Mouse (Mus musculus) thymus, postnatal 10 days (tissue): ENCODE data around the gene Sox6.

Experiments used
- DNase-seq, 2 experiments: peaks; one replicate each; pipeline ENCODE4 v3.0.0; 2021; ENCODE audit warnings: low spot score in 2 of 2

Gene Sox6

GRCm38 (mm10) chr7:115751083-115751482, 287.5 kb downstream of the Sox6 start:
- no peak for DNase-seq

DNA sequence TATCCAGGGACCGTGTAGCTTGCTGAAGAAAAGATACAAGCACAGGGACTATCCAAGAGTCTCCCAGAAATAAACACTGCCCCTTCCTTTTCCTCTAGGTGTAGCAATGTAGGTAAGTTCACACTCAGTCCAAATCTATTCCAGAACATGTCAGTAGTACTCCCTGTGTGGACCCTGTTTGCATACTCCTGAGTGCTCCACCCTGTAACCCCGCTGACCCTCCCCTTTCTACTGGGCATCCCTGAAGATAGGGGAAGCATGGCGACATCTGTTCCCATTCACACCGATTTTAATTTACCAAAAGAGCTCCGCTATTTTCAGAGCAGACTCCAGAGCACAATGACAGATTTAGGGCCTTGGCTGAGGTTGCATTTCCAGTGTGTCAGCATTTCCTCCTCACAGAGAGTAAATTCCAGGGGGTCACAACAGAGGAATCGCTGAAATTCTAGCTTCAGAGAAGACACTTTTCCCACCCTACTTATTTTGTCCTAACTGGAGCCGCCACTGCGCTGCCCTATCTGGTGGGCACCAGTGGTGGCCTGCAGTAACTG, 288.2 kb downstream of the Sox6 start:
- no peak for DNase-seq

- no peak for DNase-seq
Measured at GRCm38 (mm10) chr7:115747541-115747940, 291.1 kb downstream of the Sox6 start.

DNA sequence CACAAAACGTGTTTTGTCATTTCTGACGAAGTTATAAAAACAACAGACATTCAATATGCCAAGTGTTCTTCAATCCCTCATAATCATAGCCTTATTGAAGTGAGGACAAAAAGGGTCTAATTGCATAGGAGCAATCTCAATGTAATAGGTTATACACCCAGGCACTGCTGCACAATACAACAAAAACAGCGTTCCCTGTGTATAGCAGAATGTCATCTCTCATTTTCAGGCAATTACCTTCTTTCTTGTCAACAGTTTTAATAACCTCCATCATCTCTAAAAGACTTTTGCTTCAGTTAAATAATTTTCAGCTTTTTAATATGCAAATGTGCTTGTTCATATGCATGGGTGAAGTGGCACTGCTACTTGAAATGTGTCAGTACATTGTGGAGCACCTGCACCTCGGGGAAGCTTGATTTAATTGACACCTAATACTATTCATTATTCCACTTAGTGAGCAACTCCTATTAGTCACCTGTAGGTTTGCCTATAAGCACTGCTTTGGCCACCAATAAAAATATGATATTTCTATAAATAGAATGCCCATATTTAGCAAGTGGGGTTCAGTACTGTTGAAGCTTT, 292.8 kb downstream of the Sox6 start:
- DNase-seq = no peak

- DNase-seq = peak; percentile 6 to 23
Measured at GRCm38 (mm10) chr7:115734137-115734536, 304.5 kb downstream of the Sox6 start.

DNA sequence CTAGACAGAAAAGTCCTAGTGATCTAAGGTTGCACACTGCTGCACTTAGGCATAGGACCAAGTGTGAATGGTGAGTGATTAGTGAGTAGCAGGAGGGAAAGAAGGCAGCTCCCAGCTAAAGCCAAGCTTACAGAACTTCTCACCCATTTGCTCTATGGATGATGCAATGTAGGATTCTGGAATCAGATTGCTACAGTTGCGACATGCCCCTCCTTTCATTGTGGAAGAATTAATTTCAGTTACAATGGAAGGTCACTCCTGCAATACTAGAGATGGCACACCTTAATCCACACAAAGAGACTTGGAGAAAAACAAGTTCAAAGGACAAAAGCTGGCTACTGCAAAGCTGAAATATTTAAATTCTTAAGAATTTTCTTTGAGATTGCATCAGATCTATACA, 305.8 kb downstream of the Sox6 start:
- no peak for DNase-seq

DNA sequence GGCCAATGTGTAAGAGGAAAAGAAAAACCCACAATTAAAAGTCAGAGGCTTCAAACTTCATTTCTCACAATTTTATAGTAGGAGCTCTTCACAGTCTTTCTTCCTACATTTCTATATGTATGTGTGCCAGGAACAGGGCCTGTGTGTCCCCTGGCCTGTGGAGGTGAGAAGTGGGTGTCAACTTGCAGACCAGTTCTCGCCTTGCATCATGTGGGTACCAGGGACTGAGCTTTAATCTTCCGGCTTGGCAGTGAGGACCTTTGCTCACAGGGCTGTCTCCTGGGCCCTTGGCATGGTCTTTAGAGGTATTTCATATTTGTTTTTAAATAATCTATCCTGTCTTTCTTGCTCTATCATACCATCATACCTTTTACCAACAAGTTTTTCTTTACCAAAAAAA, 311.8 kb downstream of the Sox6 start:
- DNase-seq = no peak

DNA sequence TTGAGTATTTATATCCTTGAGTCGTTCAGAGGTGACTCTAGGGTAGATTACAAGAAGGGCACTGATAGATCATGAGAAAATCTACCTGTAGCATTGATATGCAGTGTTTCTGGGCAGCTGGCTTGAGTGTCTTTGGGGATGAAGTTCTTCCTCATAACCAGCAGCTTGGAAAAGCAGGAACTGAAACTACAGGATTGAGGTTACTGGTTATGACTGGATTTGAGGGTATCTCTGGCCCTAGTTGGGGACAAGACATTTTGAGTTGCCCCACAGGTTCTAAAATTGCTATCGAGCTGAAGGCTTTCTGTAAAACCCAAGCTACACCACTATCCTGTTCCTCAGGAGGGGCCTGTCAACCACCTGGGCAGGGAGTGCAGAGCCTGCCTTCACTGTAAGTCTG, 314.2 kb downstream of the Sox6 start:
- DNase-seq = no peak

DNA sequence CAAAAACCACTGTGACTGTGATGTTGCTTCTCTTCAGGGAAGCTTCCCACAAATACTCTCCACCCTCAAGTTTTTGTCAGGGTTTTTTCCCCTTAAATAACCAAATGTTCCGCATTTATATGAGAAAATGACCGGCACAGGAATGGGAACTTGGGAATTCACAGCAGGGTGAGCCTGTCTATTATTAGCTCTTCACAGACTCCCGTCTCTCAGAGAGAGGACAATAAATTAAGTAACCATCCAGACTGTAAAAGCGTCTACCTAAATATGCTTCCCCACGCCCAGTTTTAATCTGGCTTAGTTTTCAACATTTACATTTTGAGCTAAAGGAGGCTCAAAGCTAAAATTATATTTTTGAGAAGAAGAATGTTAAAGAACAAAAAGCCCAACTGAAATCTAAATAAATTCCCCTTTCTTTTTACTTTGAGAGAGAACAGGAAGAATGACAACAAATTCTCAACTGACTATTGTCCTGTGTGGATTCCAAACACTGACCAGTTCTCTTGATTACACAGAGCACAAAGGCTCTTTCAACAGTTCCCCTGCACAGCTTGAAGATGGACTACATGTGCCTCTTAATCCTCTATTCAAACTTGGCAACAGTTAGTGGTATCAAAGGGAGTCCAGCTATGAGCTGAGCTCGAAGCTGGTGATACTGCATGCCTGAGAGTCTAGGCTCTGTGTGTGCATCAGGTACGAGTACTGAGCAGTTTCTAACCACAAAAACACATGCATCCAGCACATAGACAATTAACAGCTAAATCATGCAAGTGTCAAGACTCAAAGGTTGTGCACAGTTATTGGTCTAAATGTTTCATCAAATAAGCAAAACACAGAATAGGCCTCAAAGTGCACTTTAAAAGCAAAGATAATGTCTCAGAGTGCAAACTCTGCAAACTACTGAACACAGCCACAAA, 316.7 kb downstream of the Sox6 start:
- no peak for DNase-seq

- DNase-seq = no peak
Measured at GRCm38 (mm10) chr7:115719791-115720190, 318.8 kb downstream of the Sox6 start.

DNA sequence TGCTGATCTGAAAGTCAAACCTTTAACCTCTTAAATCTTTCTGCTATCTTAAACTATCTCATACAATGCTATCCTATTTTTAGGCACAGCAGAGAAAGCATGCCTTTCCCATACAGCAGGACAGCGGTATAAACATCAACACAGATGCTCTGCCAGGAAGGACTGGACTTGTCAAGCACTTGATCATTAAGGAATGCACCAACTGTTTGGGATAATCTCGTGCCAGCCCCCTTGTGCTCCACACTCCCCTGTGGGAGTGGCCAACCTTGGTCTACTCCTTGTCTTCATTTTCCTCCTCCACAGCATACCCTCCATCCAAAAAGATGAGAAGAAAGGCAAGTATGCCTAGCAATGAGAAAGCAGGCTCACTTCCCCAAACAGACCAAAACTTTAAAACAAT, 332.5 kb downstream of the Sox6 start:
- no peak for DNase-seq

GRCm38 (mm10) chr7:115698105-115698504, 340.5 kb downstream of the Sox6 start:
- no peak for DNase-seq

- peak in 1 of 2 experiments; percentile 10 for DNase-seq
Measured at GRCm38 (mm10) chr7:115693206-115693605, 345.4 kb downstream of the Sox6 start.

- DNase-seq = no peak
Measured at GRCm38 (mm10) chr7:115691091-115691490, 347.5 kb downstream of the Sox6 start.

DNA sequence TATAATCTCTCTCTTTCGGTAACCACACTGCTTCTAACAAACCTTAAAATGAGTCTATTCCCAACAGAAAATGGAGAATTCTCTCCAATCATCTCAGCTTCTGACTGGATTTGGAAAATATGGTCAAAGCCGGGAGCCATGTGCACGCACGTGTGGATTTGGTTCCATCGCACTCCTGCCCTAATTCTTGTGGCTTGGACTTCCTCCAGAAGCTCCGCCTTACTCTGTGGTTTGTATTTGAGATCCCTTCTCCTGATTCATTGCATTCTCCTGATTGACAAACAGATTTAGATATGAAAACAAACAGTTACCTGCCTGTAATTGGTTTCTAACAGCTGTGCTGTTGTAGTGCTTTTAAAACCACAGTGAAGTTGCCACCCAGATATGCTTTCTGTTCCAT, 351.9 kb downstream of the Sox6 start:
- DNase-seq = no peak

DNA sequence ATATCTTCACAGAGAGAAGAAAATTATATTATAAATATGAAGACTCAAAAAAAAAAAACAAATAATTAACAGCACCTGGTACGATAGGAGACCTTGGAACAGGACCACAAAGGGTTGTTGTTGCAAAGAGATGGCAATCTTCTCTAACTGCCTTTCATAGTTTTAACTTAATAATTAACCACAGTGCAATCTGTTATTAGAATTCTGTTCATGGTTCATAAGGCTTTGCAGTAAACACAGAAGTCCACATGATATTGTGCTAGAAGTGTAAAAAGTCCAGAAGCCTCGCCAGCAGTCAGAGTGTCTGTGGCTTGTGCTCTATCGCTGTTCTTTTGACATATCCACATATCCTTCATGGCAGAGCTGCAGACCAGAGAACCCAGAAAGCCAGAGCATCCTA, 354.5 kb downstream of the Sox6 start:
- no peak for DNase-seq

DNA sequence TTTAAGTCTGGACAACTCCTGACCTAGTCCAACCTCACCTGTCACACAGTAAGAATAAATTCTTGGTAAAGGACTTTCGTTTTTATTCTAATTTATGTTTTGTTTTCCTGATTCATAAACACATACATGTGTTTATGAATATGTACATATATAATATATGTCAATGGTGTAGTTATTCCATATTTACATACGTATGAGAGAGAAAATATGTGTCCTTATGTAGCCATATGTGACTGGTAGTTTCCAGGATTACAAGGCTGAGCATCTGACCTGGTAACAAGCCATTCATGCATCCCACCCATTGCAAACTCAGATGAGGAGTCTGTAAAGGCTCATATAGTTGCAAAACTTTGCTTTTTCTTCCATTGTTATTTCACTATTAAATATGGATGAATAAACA, 366.8 kb downstream of the Sox6 start:
- DNase-seq = no peak

DNA sequence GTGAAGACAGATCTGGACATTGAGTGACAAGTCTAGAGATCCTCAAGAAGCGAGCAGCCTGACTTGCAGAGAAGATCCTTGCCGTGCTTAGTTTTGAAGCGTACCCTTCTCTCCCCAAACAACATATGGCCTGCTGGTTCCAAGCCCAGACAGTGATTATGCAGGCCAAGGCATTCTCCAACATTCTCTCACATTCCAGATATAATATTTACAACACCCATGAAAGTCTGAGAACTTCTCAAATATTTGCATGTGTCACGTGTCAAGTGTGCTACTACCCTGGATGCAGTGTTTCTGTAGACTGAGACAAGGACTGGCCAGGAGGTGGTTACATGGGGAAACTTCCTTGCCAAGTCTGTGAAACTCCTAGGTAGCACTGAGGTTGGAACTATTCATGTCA, 367.3 kb downstream of the Sox6 start:
- DNase-seq = no peak

DNA sequence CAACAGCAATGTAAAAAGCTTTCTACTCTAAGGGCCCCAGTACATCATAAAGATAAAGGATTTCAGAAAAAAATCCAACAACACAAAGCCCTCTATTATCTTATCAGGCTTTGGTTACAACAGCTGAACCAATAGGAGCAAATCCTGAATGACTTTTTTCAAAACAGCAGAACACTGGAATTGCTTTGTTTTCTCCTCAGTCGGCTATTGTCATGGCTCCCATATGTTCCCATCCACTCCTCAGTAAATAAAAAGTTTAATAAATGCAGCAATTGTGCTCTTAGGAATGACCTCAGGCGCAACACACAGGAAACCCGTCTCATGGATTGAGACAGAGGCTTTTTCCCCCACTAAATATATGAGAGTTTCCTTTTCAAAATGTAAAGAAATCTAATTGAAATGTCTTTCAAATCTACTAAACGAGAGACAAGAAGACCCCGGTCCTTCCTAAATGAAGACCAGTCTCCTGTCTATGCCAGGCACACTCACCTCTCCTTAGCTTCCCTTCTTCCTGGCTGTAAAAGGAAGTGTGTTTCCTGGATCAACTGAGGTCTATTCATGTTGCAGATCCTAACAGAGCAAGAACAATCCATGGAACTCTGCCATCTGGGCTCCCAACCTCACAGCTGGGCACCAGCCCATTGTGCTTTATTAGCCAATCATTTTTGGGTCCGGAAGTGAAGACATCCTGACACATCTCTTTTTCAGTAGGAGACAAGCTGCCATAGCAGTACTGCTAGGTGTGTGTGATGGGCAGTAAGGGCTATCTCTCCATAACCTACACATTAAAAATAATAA, 369.2 kb downstream of the Sox6 start:
- DNase-seq = no peak

GRCm38 (mm10) chr7:115666686-115667382, 371.8 kb downstream of the Sox6 start:
- DNase-seq = no peak

DNA sequence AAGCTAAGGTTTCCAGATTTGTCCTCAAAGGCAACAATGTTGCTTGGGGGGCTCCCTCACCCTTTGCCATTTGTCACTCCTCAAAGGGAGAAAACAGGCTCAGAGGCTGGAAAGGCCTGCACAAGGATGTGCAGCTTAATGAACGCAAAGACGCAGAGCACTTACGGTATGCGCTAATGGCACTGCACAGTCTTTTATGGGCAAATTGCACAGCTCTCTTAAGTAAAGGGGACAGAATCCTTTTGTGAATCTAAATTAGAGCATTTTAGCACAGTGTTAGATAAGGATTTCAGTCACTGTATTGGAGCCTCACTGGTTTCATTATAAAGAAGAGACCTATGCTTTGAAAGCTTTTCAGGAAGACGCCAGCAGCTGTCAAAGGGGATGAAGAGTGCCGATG, 375.2 kb downstream of the Sox6 start:
- no peak for DNase-seq

GRCm38 (mm10) chr7:115662121-115662520, 376.5 kb downstream of the Sox6 start:
- DNase-seq = no peak
